Mouse (Mus musculus): ENCODE data around the gene Tln2.

- TF ChIP-seq CTCF (IDR thresholded peaks at IDR 0.05; ENCODE audit: control insufficient read depth, insufficient read depth, insufficient read length) = no peak
- TF ChIP-seq MYOG (IDR thresholded peaks at IDR 0.05; ENCODE audit: control insufficient read depth, extremely low read depth, insufficient read length) = no peak
- TF ChIP-seq USF1 (IDR thresholded peaks at IDR 0.05; ENCODE audit: low read depth) = no peak
- no peak for TF ChIP-seq CEBPB (IDR thresholded peaks at IDR 0.05; ENCODE audit: low read depth)
- TF ChIP-seq FOSL1 (IDR thresholded peaks at IDR 0.05; ENCODE audit: insufficient read depth, low read length, poor library complexity, severe bottlenecking) = no peak
- TF ChIP-seq MYOD1 (IDR thresholded peaks at IDR 0.05; ENCODE audit: control insufficient read depth, insufficient read length, low read depth) = no peak
Observed at GRCm38 (mm10) chr9:67270734-67271133, 288.8 kb downstream of the Tln2 start.

Data from C2C12 (cell line).